Mouse (Mus musculus) thymus, adult 2 months (tissue): ENCODE results near the gene Gm20388. TPM values are rescaled to one million over a fixed set of nuclear protein-coding genes. Genes with fewer than 3 reads are reported as not detected.

ENCODE experiments used
- DNase-seq: peaks from one replicate; pipeline ENCODE4 v3.0.0; 2021
- H3K27ac ChIP-seq: fragments of 200-500 bp; 2 replicates; pipeline ENCODE4 v1.5.1; 2012; ENCODE audit warnings: low read length, control low read depth; ENCODE audit not compliant: control insufficient read depth, insufficient read depth
- H3K27me3 ChIP-seq: fragments of 200-500 bp; 2 replicates; pipeline ENCODE4 v1.6.1; 2012; ENCODE audit warnings: mild to moderate bottlenecking, low read length, moderate library complexity, mixed read lengths; ENCODE audit not compliant: control insufficient read depth, insufficient read depth
- H3K36me3 ChIP-seq: fragments of 200-500 bp; 2 replicates; pipeline ENCODE4 v1.6.1; 2012; ENCODE audit warnings: mild to moderate bottlenecking, low read length, moderate library complexity; ENCODE audit not compliant: control insufficient read depth, insufficient read depth
- H3K4me1 ChIP-seq: fragments of 200-500 bp; replicated peaks from 2 replicates; pipeline ENCODE4 v1.6.1; 2012; ENCODE audit warnings: low read length; ENCODE audit not compliant: control insufficient read depth, insufficient read depth
- H3K4me3 ChIP-seq: fragments of 200-500 bp; 2 replicates; pipeline ENCODE4 v1.5.1; 2012; ENCODE audit warnings: mild to moderate bottlenecking, low read length, control low read depth, moderate library complexity; ENCODE audit not compliant: control insufficient read depth, insufficient read depth
- CTCF ChIP-seq: fragments of 200-500 bp; IDR thresholded peaks from 2 replicates; pipeline ENCODE4 v1.5.1; 2012; ENCODE audit warnings: mild to moderate bottlenecking, control low read depth, low read length, moderate library complexity, borderline replicate concordance; ENCODE audit not compliant: control insufficient read depth, poor library complexity, insufficient read depth; ENCODE audit errors: extremely low read depth
- POLR2A ChIP-seq: fragments of 200-500 bp; IDR thresholded peaks from 2 replicates; pipeline ENCODE4 v1.6.1; 2012; ENCODE audit warnings: mild to moderate bottlenecking, low read length, control low read depth, moderate library complexity; ENCODE audit not compliant: control insufficient read depth, poor library complexity, insufficient read depth; ENCODE audit errors: extremely low read depth
- WGBS: fragments of 180-500 bp; shearing (Covaris S2); methylation state at CpG from one replicate; pipeline ENCODE4 v1.1.7; 2018; 5-methylcytosine and 5-hydroxymethylcytosine counted together
- polyA plus RNA-seq: library from polyadenylated mRNA; depleted of rRNA; stranded (reverse); fragments of >200 nt; gene quantifications from 2 replicates; pipeline ENCODE4 v1.2.3, GENCODE M21; 2012

The Gm20388 gene
- polyA plus RNA-seq, 1 experiment: 103 TPM

DNA sequence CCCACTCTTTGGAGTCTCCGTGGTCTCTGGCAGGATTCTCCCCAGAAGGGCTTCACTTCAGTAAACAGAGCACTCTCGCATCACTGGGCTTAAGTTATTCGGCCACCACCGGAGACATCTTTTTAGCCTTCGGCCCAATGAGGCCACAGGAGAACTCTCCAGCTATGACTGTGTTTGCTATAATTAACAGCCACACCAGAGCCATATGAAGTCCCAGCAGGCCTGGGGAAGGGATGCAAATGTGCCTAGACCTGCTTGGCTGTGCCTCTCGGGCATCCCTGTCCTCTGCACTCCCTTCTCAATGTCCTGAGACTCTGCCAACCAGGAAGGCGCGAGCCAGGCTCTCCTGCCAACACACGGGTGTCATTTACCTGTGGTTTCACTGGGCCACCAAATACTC lies 1946.7 kb downstream of the Gm20388 start:
- DNase-seq: no peak
- Histone ChIP-seq H3K27me3 (no peaks in the 10 kb centered on the region), H3K27ac (no peak overlapping the region), H3K4me1 (0 out of 2 replicates have a peak, but pooled peaks cover 2% of the 10 kb centered on the region), H3K36me3 (no peaks in the 10 kb centered on the region), H3K4me3 (no peak overlapping the region)
- TF ChIP-seq CTCF (no peak), POLR2A (no peak)
- 87% methylated on average over 9 of the region's 9 CpGs for WGBS

DNA sequence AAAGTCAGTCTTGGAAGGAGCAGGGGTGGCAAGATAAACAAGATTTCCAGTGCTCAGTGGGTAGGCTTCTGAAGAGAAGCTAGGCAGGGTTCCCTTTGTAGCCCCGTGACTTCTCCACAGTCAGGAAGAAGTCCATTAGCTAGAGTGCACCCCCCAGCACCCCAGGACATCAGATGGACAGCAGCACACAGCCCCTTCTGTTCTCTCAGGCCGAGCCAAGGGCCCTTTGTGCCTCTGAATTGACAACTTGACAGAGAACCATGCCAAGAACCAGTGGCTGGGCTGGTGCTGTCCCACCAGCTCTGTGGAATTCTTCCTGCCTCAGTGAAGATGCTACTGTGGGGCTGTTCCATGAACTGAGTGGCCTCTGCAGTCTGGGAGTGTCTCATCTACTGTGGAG lies 1947.1 kb downstream of the Gm20388 start:
- 63% methylated on average over 2 of the region's 2 CpGs for WGBS
- Histone ChIP-seq H3K4me1 (0 out of 2 replicates have a peak, but pooled peaks cover 2% of the 10 kb centered on the region), H3K36me3 (no peaks in the 10 kb centered on the region), H3K27me3 (no peaks in the 10 kb centered on the region), H3K27ac (no peak overlapping the region), H3K4me3 (no peak overlapping the region)
- no peak for DNase-seq
- no peak for TF ChIP-seq CTCF
- TF ChIP-seq POLR2A: no peak

DNA sequence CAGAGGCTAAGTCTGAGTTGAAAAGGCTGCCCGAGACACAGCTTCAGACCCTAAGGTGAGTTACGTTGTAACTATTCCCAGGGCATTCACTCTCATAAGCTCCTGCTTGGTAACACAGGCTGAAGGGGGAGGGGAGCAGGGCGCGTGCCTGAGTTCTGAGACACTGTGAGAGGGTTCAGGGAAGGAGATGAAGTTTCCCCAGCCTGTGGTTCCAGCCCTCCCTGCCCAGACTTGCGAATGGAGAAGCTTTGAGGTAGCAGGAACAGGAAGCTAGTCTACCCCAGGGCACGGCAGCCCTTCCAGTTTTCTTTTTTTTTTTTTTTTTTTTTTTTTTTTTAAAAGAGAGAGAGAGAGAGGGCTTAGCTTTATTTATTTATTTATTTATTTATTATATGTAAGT lies 1950.6 kb downstream of the Gm20388 start:
- Histone ChIP-seq H3K27me3 (no peaks in the 10 kb centered on the region), H3K4me1 (0 out of 2 replicates have a peak, but pooled peaks cover 2% of the 10 kb centered on the region), H3K4me3 (no peak overlapping the region), H3K27ac (no peak overlapping the region), H3K36me3 (no peaks in the 10 kb centered on the region)
- no peak for DNase-seq
- 16% methylated on average over 6 of the region's 6 CpGs for WGBS
- TF ChIP-seq POLR2A (no peak), CTCF (no peak)

DNA sequence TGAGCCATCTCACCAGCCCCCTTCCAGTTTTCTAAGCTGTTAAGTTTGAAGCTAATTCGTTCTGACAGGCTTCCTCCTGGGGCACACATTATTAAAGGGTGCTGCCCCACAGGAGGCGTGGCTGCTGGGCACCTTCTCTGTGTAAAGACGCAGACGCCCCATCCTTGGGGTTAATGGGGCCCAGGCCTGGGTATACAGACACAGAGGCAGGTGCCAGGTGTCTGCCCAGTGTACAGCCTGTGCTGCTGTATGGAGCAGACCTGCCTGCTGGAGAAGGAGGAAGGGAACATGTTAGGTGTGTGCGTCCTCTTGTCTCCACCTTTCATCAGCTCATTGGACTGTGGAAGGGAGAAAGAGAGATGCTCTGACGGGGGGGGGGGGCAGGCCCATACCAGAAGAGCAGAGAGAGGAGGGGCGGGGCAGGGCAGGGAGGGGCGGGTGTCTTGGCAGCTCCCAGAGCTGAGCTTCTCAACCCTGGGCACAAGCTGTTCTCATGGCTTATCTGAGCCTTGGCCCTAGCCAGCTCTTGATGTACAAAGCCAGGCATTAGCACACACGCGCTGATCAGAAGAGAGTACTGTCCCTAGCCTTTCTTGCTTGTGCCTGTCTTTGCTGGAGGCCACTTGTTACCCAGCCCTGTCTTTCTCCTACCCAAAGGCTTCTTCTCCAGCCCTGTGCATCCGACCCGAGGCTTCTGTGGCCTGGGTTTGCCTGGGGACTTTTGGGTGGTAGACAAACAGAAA lies 1951.3 kb downstream of the Gm20388 start:
- Histone ChIP-seq H3K4me3 (no peak overlapping the region), H3K27me3 (no peaks in the 10 kb centered on the region), H3K36me3 (no peaks in the 10 kb centered on the region), H3K27ac (no peak overlapping the region), H3K4me1 (0 out of 2 replicates have a peak, but pooled peaks cover 2% of the 10 kb centered on the region)
- DNase-seq: no peak
- 61% methylated on average over 10 of the region's 12 CpGs for WGBS
- TF ChIP-seq POLR2A (no peak), CTCF (no peak)

DNA sequence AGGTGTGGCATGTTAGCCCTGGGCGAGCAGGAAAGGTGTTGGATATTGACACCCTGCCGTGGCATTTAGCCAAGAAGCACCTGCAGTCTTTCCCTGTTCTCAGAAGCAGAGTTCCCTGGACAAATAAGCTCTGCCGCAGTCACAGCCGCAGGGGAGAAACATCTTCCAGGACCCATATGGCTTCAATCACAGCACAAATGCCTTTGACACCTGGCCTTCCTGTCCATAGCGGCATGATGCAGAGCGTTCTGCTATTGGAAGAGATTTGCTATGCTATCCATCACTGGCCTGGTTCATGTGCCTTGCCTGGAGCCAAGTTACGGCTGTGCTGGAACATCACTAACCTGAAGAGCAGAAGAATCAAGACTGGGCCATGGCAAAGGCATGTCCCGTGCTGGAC lies 1954.7 kb downstream of the Gm20388 start:
- H3K4me1 ChIP-seq: 0 out of 2 replicates have a peak, but pooled peaks cover 2% of the 10 kb centered on the region
- H3K36me3 ChIP-seq: no peaks in the 10 kb centered on the region
- TF ChIP-seq CTCF (no peak), POLR2A (no peak)
- H3K27me3 ChIP-seq: no peaks in the 10 kb centered on the region
- DNase-seq: no peak
- H3K4me3 ChIP-seq: no peak overlapping the region
- 93% methylated on average over 8 of the region's 8 CpGs for WGBS
- no peak overlapping the region for H3K27ac ChIP-seq

DNA sequence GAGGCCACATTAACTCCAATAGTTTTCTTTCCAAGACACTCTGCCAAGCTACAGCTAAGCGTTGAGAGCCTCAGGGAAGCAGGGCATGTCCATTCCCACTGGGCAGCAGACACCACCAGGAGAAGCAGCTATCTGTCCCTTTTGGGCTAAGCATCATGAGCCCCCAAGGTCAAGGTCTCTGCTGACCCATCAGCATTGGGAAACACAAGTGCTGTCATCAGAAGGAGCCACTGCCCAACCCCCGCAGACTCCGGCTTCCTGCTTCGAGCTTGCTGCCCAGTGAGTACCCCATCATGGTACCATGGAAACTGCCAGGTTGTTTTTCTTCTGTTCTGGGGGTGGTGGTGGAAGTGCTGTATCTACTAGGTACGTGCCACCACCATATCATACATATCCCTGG lies 1957.6 kb downstream of the Gm20388 start:
- WGBS: 90% methylated on average over 5 of the region's 5 CpGs
- no peak for DNase-seq
- no peak for TF ChIP-seq POLR2A
- no peak for TF ChIP-seq CTCF
- Histone ChIP-seq H3K4me1 (no peaks in the 10 kb centered on the region), H3K4me3 (no peak overlapping the region), H3K36me3 (no peaks in the 10 kb centered on the region), H3K27ac (no peak overlapping the region), H3K27me3 (no peaks in the 10 kb centered on the region)
